In genomic region chr15:103163182-103163919, GRCm38 (mm10) we compare ENCODE assay signal across 8 mouse cellular contexts. TPM values are rescaled to one million over a fixed set of nuclear protein-coding genes. Genes with fewer than 3 reads are reported as not detected.
DNase-seq lines count a peak whose midpoint lies in the region; ATAC-seq lines count a peak whose summit lies in the region.

No protein-coding gene starts in this region.

- no peaks in the 10 kb centered on the region for H3K36me3 ChIP-seq in hindbrain, embryonic 16.5 days (ENCODE audit: control insufficient read depth, insufficient read depth, low read length)
- no peaks in the 10 kb centered on the region for H3K36me3 ChIP-seq in macrophage (ENCODE audit: inconsistent target)

- peaks cover 13% of the 10 kb centered on the region for H3K4me1 ChIP-seq in hindbrain, embryonic 16.5 days (ENCODE audit: control insufficient read depth, insufficient read depth, low read depth, low read length)

- ATAC-seq in hindbrain, embryonic 16.5 days: peak; percentile 92

- peak overlapping the region; percentile 70 for H3K4me2 ChIP-seq in hindbrain, embryonic 16.5 days (ENCODE audit: low read length)

- peak overlapping the region; percentile 57 for H3K4me3 ChIP-seq in hindbrain, embryonic 16.5 days (ENCODE audit: low read length)
- peak overlapping the region; percentile 85 for H3K4me3 ChIP-seq in macrophage (ENCODE audit: inconsistent target)

- peak overlapping the region; percentile 58 for H3K9ac ChIP-seq in hindbrain, embryonic 16.5 days (ENCODE audit: low read depth, low read length)

- H3K79me2 ChIP-seq in macrophage (ENCODE audit: inconsistent target): peaks cover 21% of the 10 kb centered on the region

- peak; percentile 95 for DNase-seq in ZHBTc4 (ENCODE audit: low read depth, low spot score)
- peak; percentile 69 to 85 for DNase-seq in cerebellum, postnatal 4 days (ENCODE audit: low spot score in 2 of 2)
- DNase-seq in gastrocnemius, adult 18-20 months (ENCODE audit: low spot score): peak; percentile 92
- peak; percentile 93 to 94 for DNase-seq in left cerebral cortex, adult 18-20 months (ENCODE audit: low spot score in 2 of 2)
- DNase-seq in right cerebral cortex, postnatal 10 days (ENCODE audit: low spot score in 2 of 2): peak; percentile 97
- peak; percentile 76 to 90 for DNase-seq in urinary bladder, postnatal 36 days (ENCODE audit: low spot score in 2 of 2)

- WGBS in hindbrain, embryonic 16.5 days: 8% methylated on average over 25 of the region's 25 CpGs
- 16% methylated on average over 25 of the region's 25 CpGs for WGBS in macrophage (ENCODE audit: missing documents)

- H3K9me3 ChIP-seq in hindbrain, embryonic 16.5 days (ENCODE audit: control insufficient read depth, low read length): no peaks in the 10 kb centered on the region

- H3K27ac ChIP-seq in hindbrain, embryonic 16.5 days (ENCODE audit: low read depth, low read length): peak overlapping the region; percentile 54
- no peak overlapping the region for H3K27ac ChIP-seq in macrophage

- peaks cover 9% of the 10 kb centered on the region for H3K27me3 ChIP-seq in hindbrain, embryonic 16.5 days (replicated peaks; ENCODE audit: control insufficient read depth, insufficient read depth, low read length)

RNA-seq across cellular contexts. Expression of gene Smug1, which starts 3.5 kb away (rescaled TPM):
- total RNA-seq in gastrocnemius, adult 18-20 months (2021): 10 to 100 TPM in 1 of 2 experiments, 1 to 10 TPM in 1; 9.4 to 11.3 TPM
- polyA plus RNA-seq in hindbrain, embryonic 16.5 days (2015; fragmentation: Nextera tagmentation; extraction: Ambion mirVana): 25.1 and 29.1 TPM in 2 replicates
- total RNA-seq in left cerebral cortex, adult 18-20 months (2021): 10 to 100 TPM; 21.8 to 22.6 TPM
- total RNA-seq in macrophage (2018; cell fraction: chromatin; rRNA removed): 10 to 100 TPM in 18 of 26 experiments, 1 to 10 TPM in 8; 1.8 to 24.9 (median 13.7) TPM
- 1 to 10 TPM in 25 of 26 experiments, under 1 TPM in 1; 0.94 to 6.0 (median 3.2) TPM for total RNA-seq in macrophage (2018; cell fraction: cytosol; rRNA removed)
- 10 to 100 TPM in 14 of 26 experiments, 1 to 10 TPM in 12; 3.0 to 23.8 (median 10.9) TPM for total RNA-seq in macrophage (2018; cell fraction: nucleus; rRNA removed)
- polyA plus RNA-seq in macrophage (2018): 3.2 to 6.0 TPM (median 5.0 TPM) in 3 replicates
